Mouse (Mus musculus) kidney, embryonic 14.5 days (tissue): ENCODE results near the gene Yipf2. TPM values are rescaled to one million over a fixed set of nuclear protein-coding genes. Genes with fewer than 3 reads are reported as not detected.

ENCODE experiments used
- ATAC-seq: fragments of 200-750 bp; cut with Nextera tagmentation; 2 replicates; pipeline ENCODE4 v1.8.0; 2017; ENCODE audit warnings: moderate number of reproducible peaks, mild to moderate bottlenecking, moderate TSS enrichment, moderate library complexity; ENCODE audit not compliant: low FRiP score, low TSS enrichment
- H3K27ac ChIP-seq: fragments of 300-500 bp; sonication (generic); 2 replicates; pipeline ENCODE4 v1.5.1; 2014; ENCODE audit warnings: low read depth, mild to moderate bottlenecking, low read length, moderate library complexity, mixed read lengths
- H3K27me3 ChIP-seq: fragments of 300-500 bp; sonication (generic); 2 replicates; pipeline ENCODE4 v1.6.1; 2014; ENCODE audit warnings: mild to moderate bottlenecking, low read length; ENCODE audit not compliant: control insufficient read depth, insufficient read depth
- H3K36me3 ChIP-seq: fragments of 300-500 bp; sonication (generic); 2 replicates; pipeline ENCODE4 v1.6.1; 2014; ENCODE audit warnings: low read length, mixed read lengths; ENCODE audit not compliant: control insufficient read depth, insufficient read depth
- H3K4me1 ChIP-seq: fragments of 300-500 bp; sonication (generic); 2 replicates; pipeline ENCODE4 v1.6.1; 2014; ENCODE audit warnings: low read length, mixed read lengths; ENCODE audit not compliant: control insufficient read depth, insufficient read depth
- H3K4me2 ChIP-seq: fragments of 300-500 bp; sonication (generic); replicated peaks from 2 replicates; pipeline ENCODE4 v1.6.1; 2014; ENCODE audit warnings: low read depth, mild to moderate bottlenecking, low read length
- H3K4me3 ChIP-seq: fragments of 300-500 bp; sonication (generic); 2 replicates; pipeline ENCODE4 v1.5.1; 2014; ENCODE audit warnings: mild to moderate bottlenecking, low read length
- H3K9ac ChIP-seq: fragments of 300-500 bp; sonication (generic); 2 replicates; pipeline ENCODE4 v1.6.1; 2014; ENCODE audit warnings: low read depth, mild to moderate bottlenecking, low read length, moderate library complexity
- H3K9me3 ChIP-seq: fragments of 300-500 bp; sonication (generic); 2 replicates; pipeline ENCODE4 v1.6.1; 2016; ENCODE audit warnings: low read length; ENCODE audit not compliant: control insufficient read depth
- WGBS: fragments of 180-500 bp; shearing (Covaris S2); extraction: QIAGEN DNeasy Blood & Tissue Kit; methylation state at CpG from one replicate; pipeline ENCODE4 v1.1.7; 2014; 5-methylcytosine and 5-hydroxymethylcytosine counted together
- polyA plus RNA-seq: library from polyadenylated mRNA; unstranded; fragments of >200 nt; fragmentation: Nextera tagmentation; extraction: Ambion mirVana; gene quantifications from 2 replicates; pipeline ENCODE4 v1.2.1, GENCODE M21; 2014

The Yipf2 gene
- polyA plus RNA-seq, 1 experiment from 2014 or later = 23.4 TPM

DNA sequence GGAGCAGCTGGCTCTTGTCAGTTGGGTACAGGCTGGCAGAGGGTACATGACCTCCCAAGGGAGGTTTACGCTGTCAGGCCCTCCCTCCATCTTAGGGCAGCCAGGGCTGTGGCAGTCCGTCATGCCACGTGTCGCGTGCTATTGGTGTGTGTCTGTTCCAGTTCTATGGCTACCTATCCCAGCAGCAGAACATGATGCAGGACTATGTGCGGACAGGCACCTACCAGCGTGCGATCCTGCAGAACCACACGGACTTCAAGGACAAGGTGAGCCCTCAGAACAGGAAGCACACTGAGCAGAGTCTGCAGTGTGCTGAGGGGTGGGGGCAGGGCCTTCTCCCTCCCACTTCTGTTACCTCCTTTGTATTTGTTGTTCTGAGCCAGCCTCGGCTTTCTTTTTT is 17.4 kb downstream of the Yipf2 start:
- Histone ChIP-seq H3K4me1 (no peaks in the 10 kb centered on the region), H3K9ac (no peak overlapping the region), H3K4me3 (no peak overlapping the region), H3K4me2 (no peak overlapping the region), H3K27me3 (no peaks in the 10 kb centered on the region), H3K9me3 (no peaks in the 10 kb centered on the region), H3K36me3 (peaks cover 95% of the 10 kb centered on the region), H3K27ac (no peak overlapping the region)
- no peak for ATAC-seq
- WGBS = 92% methylated on average over 10 of the region's 10 CpGs

DNA sequence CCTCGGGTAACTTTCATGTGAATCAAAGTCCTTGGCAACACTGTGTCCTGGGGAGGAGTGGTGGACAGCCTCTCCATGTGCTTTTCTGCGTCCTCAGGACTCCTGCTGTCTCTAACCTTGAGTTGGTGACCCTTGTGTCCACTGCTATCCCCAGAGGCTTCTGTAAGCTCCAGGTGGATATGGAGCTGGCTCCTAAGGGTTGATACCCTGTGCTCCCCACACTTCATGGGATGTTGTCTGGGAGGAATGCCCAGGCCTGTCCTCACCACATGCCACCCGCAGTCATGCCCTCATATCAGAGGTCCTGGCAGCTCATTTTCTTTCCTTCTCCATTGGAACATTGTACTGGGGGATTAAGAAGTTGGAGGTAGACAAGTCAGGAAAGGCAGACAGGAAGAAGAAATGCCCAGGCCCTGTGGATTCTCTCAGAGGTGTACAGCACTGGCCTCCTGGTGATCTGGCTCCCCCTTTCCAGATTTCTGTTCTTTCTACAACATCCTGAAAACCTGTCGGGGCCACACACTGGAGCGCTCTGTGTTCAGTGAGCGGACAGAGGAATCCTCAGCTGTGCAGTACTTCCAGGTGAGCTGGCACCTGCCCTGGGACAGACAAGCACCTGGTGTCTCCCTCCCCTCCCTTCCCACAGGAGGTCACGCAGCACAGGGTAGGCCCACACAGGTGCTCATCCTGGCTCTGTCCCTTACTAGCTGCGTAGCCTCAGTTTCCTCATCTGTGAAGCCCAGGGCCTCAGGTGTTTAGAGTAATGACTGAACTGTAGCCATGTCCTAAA is 18.4 kb downstream of the Yipf2 start:
- 89% methylated on average over 8 of the region's 8 CpGs for WGBS
- Histone ChIP-seq H3K27me3 (no peaks in the 10 kb centered on the region), H3K4me1 (no peaks in the 10 kb centered on the region), H3K27ac (no peak overlapping the region), H3K9ac (no peak overlapping the region), H3K4me2 (no peak overlapping the region), H3K36me3 (peaks cover 95% of the 10 kb centered on the region), H3K9me3 (no peaks in the 10 kb centered on the region), H3K4me3 (no peak overlapping the region)
- ATAC-seq = no peak

DNA sequence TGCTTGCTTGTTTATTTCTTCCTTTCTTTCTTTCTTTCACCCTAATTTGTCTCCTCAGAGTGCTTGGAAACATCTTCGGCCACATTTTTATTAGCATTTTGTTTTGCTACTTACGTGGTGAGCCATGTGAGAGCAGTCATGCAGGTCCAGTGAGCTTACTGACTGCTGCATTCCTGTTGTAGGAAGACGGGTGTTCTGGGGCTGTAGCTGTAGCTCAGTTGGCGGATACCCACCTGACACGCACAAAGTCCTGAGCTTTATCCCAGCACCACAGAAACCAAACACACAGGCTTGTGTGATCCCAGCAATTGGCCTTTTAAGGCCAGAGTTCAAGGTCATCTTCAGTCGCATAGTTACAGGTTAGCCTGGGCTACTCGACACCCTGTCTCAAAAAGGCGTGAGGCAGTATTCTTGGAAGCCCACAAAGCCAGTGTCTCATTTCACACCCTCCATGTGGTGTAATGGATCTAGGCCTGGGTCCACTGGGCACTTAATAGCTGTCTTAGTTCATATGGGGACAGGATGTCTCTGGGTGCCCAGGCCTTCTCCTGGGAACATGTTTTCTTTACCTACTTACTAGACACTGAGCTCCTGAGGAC is 23.9 kb downstream of the Yipf2 start:
- Histone ChIP-seq H3K27me3 (no peaks in the 10 kb centered on the region), H3K9ac (no peak overlapping the region), H3K27ac (no peak overlapping the region), H3K36me3 (peaks cover 48% of the 10 kb centered on the region), H3K4me1 (no peaks in the 10 kb centered on the region), H3K4me3 (no peak overlapping the region), H3K9me3 (no peaks in the 10 kb centered on the region), H3K4me2 (no peak overlapping the region)
- no peak; the same call in 1 of the 2 replicates for ATAC-seq
- 62% methylated on average over 8 of the region's 8 CpGs for WGBS

DNA sequence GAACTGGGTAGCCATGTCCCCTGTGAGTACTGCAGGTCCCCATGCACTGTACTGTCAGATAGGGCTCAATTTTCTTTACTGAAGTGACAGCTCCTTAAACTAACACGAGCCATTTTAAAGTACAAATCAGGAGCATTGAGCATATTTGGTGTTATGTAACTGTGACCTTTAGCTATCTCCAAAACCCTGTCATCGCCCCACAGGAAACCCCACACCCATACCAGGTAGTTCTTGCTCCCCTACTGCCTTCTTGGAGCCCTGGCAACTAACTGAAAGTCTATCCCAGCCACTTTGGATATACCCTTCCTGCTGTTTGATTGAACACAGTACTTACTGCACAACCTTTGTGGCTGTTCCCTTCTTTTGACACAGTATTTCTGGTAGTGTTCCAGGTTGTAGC is 25.6 kb downstream of the Yipf2 start:
- Histone ChIP-seq H3K4me2 (no peak overlapping the region), H3K36me3 (peaks cover 33% of the 10 kb centered on the region)
- 80% methylated on average over 2 of the region's 2 CpGs for WGBS

DNA sequence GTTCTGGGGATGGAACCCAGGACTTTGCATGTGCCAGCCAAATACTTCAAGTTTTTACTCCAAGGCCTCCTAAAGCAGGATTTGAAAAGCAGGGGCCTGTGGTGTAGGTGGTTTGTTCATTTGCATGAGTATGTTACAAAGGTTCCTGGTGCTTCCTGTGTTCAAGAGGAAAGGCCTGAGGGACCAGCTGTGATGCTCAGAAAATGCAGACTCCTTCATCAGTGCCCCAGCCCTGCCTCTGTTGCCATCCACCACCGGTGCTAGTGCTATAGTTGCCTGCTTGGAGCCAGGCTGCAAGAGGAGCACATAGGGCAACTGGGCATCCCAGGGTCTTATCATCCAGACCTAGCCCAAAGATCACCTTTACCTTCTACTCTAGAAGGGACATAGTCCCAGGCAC is 26.1 kb downstream of the Yipf2 start:
- Histone ChIP-seq H3K9ac (no peak overlapping the region), H3K36me3 (peaks cover 28% of the 10 kb centered on the region), H3K27ac (no peak overlapping the region), H3K4me1 (no peaks in the 10 kb centered on the region), H3K4me3 (no peak overlapping the region), H3K9me3 (no peaks in the 10 kb centered on the region), H3K4me2 (no peak overlapping the region), H3K27me3 (no peaks in the 10 kb centered on the region)
- 95% methylated on average over 1 of the region's 1 CpGs for WGBS
- no peak for ATAC-seq

More for the DNA sequence above, 25.6 kb downstream of the Yipf2 start:
- ATAC-seq = no peak
- Histone ChIP-seq H3K27ac (no peak overlapping the region), H3K27me3 (no peaks in the 10 kb centered on the region), H3K4me1 (no peaks in the 10 kb centered on the region), H3K9me3 (no peaks in the 10 kb centered on the region), H3K4me3 (no peak overlapping the region), H3K9ac (no peak overlapping the region)

DNA sequence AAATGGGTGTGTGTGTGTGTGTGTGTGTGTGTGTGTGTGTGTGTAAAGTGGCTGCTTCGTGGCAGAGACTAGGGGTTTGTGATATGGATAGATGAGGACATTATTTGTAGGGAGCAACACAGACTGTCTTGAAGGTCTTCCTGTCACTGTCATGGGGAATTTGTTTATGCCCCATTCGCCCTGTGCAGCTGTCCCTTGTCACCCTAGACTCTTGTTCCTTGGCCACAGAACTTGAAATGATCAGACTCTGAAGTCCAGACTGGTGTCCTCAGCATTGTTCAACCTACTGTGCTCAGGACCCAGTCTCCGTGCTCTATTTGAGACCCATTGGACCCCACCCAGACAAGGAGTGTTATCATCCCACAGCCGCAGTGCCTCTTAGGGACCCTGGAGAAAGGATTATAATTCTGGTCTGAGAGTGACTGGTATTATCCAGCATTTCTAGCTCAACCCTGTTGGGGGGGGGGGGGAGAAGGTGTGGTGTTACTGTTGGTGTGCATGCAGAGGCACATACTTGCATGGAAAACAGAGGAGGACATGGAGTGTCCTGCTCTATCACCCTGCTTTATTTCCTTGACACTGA is 27.5 kb downstream of the Yipf2 start:
- Histone ChIP-seq H3K4me1 (no peaks in the 10 kb centered on the region), H3K9ac (no peak overlapping the region), H3K27ac (no peak overlapping the region), H3K9me3 (no peaks in the 10 kb centered on the region), H3K4me2 (no peak overlapping the region), H3K4me3 (no peak overlapping the region), H3K36me3 (peaks cover 18% of the 10 kb centered on the region), H3K27me3 (no peaks in the 10 kb centered on the region)
- ATAC-seq = no peak
- WGBS = 81% methylated on average over 4 of the region's 4 CpGs

DNA sequence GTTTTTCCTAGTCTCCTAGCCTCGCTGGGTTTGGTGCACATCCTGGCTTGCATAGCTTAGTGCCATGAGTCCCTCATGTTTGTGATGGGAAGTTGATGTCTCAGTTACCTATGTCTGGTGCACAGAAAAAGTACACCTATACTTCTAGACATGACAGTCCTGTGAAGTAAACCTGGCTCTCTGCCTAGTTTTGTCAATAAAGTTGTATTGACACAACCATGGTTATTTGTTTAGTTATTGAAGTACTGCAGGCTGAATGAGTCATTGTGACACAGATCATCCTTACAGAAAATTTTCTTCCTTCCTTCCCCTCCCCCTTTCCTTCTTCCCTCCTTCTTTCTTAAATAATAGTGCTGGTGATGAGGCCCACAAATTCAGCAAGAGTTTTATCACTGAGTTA is 28.2 kb downstream of the Yipf2 start:
- Histone ChIP-seq H3K27ac (no peak overlapping the region), H3K4me3 (no peak overlapping the region), H3K9me3 (no peaks in the 10 kb centered on the region), H3K4me2 (no peak overlapping the region), H3K27me3 (no peaks in the 10 kb centered on the region), H3K4me1 (no peaks in the 10 kb centered on the region), H3K36me3 (peaks cover 11% of the 10 kb centered on the region; the same call in 1 of the 2 replicates), H3K9ac (no peak overlapping the region)
- 83% methylated on average over 1 of the region's 1 CpGs for WGBS
- ATAC-seq = no peak

DNA sequence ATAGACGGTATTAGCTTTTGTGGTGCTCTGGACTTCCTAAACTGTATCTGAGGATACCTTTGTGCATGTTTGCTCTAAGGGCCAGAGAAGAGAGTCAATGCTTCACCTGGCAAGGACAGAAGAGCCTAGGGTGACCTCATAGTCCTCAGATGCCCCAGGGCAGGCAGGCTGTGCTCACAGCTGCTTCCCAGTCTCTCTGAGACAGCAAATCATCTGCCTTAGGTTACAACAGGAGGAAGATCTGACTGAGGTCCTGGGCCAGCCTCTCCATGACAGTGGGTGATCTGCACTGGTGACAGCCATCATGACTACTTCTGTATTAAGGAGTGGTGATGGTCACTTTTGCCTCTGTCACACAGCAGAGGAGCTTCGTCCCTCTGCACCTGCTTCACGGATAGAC is 33.5 kb downstream of the Yipf2 start:
- no peaks in the 10 kb centered on the region for H3K9me3 ChIP-seq
- H3K4me3 ChIP-seq = no peak overlapping the region
- H3K27ac ChIP-seq = no peak overlapping the region
- H3K27me3 ChIP-seq = no peaks in the 10 kb centered on the region
- H3K4me2 ChIP-seq = no peak overlapping the region
- no peak for ATAC-seq
- 0 out of 2 replicates have a peak, but pooled peaks cover 3% of the 10 kb centered on the region for H3K4me1 ChIP-seq
- H3K36me3 ChIP-seq = peaks cover 11% of the 10 kb centered on the region
- WGBS = 92% methylated on average over 3 of the region's 3 CpGs
- H3K9ac ChIP-seq = no peak overlapping the region

DNA sequence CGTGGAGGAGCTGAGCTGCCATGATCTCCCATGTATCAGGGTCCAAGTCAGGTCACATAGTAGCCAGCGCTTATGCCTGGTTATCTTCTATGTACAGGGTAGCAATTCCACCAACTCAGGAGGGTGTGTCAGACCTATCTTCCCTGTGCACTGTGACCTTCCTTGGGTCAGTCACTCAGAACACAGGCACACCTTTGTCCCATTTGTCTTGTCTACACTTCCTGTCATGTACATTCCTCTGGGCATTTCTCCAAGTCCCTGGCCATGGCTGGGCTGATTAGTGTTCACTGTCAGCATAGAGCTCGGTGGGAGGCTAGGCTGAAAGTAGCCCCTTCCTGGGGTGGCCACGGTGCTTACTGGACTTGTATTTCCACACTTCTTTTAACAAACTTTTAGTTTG is 34.3 kb downstream of the Yipf2 start:
- no peaks in the 10 kb centered on the region for H3K9me3 ChIP-seq
- 89% methylated on average over 4 of the region's 4 CpGs for WGBS
- no peak overlapping the region for H3K9ac ChIP-seq
- no peak overlapping the region for H3K27ac ChIP-seq
- no peaks in the 10 kb centered on the region for H3K27me3 ChIP-seq
- H3K36me3 ChIP-seq = peaks cover 11% of the 10 kb centered on the region
- H3K4me1 ChIP-seq = 0 out of 2 replicates have a peak, but pooled peaks cover 3% of the 10 kb centered on the region
- no peak overlapping the region for H3K4me2 ChIP-seq
- no peak overlapping the region for H3K4me3 ChIP-seq
- ATAC-seq = no peak
